Mouse (Mus musculus): ENCODE measurements around the gene Wdr95. TPM values are rescaled to one million over a fixed set of nuclear protein-coding genes. Genes with fewer than 3 reads are reported as not detected.
"Not testable (repeated sequence)": the region's sequence is repeated elsewhere in the genome, so short reads cannot be mapped to it uniquely, and the experiment has no call there.

The Wdr95 gene
- total RNA-seq, 2 experiments from 2014 or later: 0.14 to 0.35 TPM

DNA sequence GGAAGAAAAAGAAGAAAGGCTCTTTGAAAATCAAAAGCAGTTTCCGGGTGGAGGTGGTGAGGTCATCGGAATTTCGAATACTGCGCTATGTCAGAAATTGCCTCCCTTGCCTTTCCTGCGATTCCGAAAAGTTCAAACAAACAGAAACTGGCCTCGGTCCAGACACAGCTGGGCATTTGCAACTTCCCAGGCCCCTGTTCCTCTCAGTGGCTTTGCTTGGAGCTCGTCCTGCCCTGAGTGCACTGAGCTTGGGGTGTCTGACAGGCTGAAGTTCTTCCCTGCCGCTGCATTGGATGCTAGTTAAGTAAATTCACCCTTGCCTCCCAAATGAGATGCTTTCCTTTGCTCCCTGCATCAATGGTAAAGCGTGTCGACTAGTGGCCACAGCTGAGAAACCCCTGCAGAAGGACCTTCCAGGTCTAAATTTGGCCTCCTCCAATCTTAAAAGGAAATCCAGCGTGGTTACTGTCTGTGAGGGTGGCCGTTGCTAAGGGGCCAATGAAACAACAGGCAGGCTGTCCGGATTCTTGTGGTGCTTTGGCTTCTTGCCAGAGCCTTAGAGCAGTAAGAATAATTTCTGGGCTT lies 14.3 kb upstream of the Wdr95 start:
- no peak for DNase-seq (ENCODE audit: low spot score in 2 of 2)

DNA sequence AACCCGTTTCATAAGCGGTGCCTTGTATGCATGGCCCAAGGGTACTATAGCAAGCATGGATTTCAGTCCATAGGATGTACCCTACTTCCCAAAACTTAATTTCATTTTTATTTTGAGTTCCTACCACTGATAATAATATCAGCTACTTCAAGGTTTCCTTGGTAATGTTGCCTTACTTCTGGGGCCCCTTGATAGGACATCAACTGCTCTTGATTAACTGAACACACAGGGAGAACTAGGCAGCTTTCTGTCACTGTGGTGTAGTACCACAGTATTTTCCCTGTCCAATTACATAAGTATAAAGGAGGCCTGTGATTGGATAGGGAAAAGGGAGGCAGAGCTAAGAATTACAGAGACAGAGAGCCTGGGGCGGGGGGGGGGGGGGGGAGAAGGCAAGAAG lies 13.6 kb upstream of the Wdr95 start:
- no peak for DNase-seq (ENCODE audit: low spot score in 2 of 2)

DNA sequence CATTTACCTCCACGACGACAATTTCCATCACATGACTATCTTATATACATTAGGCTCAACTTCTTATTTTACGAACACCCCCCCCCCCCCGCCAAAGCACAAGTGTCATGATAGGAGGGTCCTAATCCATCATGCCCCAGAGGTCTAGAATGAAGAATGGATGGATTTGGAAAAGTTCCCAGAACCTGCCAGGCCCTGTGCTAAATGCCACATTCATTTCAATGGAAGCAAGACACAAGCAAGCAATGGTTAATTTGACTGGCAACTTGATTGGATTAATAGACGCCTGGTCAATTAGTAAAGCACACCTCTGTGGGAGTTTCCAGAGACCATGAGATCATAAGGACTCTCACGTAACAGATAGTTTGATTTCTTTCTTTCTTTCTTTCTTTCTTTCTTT lies 11.4 kb upstream of the Wdr95 start:
- no peak for DNase-seq (ENCODE audit: low spot score in 2 of 2)

DNA sequence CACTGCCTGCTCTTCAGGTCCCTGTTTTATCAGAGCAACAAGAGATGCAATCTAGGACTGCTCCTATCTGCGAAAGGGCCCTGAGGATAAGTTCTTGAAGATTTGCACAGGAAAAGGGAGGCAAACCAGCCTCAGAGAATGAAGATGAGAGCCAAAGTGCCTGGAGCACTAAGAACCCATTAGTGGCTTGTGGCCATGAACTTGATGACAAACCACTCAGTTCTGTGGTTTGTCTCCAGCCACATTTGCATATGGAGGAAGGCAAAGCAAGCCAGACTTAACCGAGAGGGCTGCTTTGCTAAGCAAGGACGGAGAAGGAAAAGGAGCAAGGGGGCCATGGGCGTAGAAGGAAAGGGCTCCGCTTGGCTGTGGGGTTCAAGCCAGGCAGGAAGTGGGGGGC lies 7.7 kb upstream of the Wdr95 start:
- DNase-seq (ENCODE audit: low spot score in 2 of 2): no peak

DNA sequence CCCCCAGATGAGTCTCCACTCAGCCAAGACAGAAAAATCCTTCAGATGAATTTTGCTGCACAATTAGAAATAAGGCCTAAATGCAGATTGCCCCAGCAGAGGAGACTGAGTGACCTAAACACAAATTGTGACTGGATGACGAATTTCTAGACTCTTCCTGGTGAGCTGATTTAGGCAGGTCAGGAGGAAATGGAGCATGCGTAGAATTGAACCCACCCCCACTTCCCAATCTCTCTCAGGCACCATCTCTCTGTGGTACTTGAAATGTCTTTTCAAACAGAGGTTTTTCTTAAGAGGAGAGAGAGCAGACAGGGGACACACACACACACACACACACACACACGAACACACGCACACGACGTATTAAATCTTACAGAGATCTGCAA lies 4.6 kb upstream of the Wdr95 start:
- DNase-seq (ENCODE audit: low spot score in 2 of 2): no peak

DNA sequence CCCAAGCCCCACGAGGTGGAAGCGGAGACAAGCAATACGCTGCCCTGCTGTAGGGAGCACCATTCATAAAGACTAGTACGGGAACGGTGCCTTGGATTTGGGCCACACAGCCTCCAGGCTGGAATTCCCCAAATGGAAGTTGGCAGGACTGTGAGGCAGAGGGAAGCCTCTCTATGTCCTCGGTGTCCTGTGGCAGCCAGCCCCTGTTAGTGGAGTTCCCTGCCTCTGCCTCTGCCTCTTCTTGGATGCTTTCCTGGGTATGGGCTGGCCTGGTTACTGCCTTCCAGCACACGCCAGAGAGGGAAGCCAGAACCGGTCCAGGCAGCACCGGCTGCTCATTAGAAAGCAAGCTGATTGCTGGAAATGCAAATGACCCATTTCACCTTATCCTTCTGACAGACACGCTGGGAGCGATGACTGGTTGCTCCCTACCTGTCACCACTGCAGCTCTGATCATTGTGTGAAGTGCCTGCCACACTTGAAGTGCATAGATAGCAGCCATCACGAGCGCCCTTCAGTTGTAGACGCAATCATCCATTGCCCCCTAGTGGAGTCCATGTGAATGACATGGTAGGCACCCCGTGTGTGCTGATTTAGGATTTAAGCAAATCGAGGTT lies 4.1 kb upstream of the Wdr95 start:
- DNase-seq (ENCODE audit: low spot score in 2 of 2): peak; percentile 91

DNA sequence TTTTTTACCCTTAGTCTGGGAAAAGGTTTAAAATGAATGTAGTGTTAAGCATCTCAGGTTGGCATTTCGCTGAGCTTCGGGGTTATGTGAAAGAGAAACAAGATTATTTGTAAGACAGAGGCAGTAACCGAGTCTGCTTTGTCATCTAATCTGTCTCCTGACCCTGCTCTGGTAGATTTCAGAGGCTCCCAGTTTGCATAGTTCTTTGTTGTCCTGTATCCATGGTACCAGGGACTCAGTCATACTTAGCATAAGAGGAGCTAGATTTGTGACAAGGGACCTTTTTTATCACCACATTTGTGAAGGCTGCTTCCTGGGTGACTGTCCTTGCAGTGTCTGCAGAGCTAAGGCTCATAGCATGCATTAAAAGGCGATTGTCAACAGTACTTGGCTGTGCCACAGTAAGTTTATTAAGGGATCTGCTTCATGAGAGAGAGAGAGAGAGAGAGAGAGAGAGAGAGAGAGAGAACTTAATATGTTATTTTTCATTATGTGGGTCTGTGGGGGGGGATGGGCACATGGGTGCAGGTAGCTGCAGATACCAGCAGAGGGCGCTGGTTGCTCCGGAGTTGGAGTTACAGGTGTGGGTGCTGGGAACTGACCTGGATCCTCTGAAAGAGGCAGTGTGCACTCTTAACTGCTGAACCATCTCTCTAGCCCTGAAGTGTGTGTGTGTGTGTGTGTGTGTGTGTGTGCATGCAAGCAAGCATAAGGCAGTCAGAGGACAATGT lies 3.3 kb upstream of the Wdr95 start:
- DNase-seq (ENCODE audit: low spot score in 2 of 2): no peak

DNA sequence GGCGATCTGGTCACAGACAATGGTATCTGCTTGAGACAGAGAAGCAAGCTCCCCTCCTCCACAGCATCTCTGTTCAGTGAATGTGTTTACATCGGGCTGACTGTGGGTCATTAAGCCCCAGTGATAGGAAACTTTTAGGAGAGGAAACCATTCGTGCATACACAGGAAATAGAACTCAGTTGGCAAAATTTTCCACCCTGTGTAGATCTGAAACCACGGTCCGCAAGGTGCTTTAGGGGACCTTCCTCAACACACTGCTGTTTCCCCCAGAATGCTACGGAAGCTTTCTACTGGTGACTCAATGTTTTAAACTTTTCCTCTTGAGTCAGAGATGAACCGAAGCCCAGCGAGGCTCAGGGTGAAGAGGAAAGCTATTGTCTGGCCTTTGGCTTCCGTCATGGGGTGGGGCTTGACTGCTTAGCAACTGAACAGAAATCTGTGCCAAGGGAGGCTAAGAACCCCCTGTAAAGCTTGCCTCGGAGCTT lies 2.0 kb upstream of the Wdr95 start:
- DNase-seq (ENCODE audit: low spot score in 2 of 2): no peak

DNA sequence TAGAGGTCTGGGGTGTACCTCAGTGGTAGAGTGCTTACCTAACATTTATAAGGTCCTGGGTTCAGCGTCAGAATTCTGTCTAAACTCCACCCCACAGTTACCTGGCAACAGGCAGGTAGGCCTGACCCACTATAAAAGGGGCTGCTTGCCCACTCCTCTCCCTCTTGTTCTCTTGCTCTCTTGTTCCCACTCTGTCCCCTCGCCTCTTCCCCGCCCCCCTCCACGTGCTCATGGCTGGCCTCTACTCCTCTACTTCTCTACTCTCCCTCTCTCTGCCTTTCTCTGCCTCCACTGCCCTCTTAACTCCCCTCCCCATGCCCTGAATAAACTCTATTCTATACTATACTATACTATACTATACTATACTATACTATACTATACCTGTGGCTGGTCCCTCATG lies 1.2 kb upstream of the Wdr95 start:
- DNase-seq (ENCODE audit: low spot score in 2 of 2): not testable (repeated sequence)

DNA sequence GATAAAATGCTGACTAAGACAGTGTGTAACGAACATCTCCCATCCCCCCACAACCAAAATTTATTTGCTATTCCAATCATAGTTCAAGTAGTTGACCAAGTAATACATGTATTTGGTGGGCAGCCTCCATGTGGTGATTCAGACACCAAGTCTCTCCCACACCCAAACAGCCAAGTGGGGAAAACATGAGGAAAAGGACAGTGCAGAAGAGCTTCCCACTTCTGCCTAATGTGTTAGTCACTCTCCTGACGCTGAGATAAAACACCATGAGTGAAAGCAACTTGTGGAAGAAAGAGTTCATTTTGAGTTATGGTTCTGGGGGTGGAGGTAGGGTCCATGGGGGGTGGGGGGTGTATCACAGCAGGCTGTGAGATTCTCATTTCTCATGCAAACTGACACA lies 5.4 kb downstream of the Wdr95 start:
- no peak for DNase-seq (ENCODE audit: low spot score in 2 of 2)

DNA sequence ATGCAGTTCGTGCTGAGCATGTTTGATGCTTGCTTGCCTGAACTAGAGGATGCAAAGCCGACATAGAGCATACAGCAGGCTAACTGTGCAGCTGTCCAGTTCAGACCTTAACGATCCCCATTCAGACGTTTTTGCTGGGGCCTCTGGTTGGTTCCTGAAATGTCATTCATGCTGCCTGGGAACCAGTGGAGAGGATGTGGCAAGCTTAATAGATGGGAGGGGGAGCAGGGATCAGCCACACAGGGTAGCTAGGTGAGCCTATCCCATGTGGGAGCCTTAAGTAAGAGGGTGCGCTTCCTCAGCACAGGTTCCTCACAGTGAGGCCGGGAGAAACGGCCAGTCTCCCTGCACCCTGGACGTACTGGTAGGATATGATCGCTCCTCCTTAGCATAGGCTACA lies 7.5 kb downstream of the Wdr95 start:
- DNase-seq (ENCODE audit: low spot score in 2 of 2): no peak

DNA sequence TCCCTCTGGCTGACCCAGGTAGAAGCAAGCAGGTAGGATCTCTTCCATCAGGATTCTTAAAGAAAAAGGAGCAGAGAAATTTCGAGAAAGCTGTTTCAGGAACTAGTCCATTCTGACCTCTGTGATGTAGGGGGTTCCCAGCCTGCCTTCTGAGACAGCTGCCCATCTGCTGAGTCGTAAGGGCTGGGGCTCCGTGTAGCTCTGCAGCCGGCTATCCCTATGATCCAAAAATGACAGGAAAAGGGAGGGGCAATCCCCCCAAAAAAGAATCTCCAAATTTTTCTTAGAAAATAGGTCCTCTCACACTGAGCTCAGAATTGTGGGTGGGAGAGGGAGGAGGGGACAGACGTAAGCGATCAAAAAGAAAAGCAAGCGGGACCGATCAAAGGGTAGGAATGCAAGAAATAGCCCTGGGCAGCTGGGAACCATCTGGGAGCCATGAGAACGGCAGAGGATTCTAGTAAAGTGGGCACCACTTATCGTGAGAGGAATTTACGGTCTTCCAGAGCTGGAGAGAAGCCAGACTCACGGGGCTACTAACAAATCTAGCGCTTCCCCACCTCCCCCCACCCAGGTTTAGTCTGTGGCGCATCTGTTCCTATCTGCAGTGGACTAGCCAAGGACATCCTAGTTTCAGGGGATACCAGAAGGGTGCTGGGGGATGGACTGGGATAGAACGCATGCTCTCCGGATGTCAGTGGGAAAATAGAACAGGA lies 9.5 kb downstream of the Wdr95 start:
- DNase-seq (ENCODE audit: low spot score in 2 of 2): peak; percentile 47 to 57

DNA sequence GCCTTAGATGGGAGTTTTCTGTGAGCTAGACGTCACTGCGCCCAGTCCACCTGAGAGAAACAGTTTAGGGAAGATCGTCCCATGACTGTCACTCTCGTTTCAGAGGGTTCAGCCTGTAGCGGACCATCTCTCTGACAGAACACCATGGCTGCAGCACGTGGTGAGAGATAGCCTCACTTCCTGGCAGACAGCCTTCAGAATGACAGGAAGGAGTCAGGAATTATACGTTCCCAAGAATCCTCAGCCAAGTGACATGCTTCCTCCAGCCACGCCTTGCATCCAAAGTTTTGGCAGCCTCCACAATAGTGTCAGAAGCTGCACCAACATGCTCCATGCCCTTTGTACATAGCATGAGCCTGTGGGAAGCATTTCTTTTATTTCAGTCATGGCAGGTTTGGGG lies 10.1 kb downstream of the Wdr95 start:
- no peak for DNase-seq (ENCODE audit: low spot score in 2 of 2)

DNA sequence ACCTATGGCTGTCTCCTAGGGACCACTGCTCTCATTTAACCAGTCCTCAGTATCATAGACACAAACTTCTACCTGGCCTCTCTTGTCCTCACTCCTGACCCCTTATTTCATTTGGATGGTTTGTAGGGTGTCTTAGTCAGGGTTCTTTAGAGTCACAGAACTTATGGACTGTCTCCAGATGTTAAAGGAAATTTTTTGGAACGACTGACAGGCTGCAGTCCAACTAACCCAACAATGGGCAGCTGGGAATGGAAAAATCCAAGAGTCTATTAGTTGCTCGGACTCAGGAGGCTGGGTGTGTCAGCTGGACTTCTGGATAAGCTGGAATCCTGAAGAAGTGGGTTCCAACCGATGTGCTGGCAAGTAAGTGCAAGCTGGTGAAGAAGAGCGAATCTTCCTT lies 10.6 kb downstream of the Wdr95 start:
- no peak for DNase-seq (ENCODE audit: low spot score in 2 of 2)

DNA sequence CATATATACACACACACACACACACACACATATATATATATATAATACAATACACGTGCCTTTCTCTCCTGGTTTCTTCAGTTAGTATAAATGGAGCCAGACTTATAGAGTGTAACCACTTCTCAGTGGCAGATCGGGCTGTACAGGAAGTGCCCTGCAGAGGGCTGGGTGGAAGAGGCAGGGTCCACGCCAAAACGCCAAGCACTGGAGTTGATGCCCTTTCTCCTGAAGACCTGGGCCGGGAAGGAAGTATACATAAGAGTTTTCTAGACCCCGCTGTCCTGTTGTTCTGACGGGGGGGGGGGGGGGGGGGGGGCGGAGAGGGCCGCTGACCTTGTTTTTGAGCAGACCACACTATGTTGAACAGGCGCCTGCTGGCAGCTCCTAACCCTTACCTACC lies 22.7 kb downstream of the Wdr95 start:
- no peak for DNase-seq (ENCODE audit: low spot score in 2 of 2)

DNA sequence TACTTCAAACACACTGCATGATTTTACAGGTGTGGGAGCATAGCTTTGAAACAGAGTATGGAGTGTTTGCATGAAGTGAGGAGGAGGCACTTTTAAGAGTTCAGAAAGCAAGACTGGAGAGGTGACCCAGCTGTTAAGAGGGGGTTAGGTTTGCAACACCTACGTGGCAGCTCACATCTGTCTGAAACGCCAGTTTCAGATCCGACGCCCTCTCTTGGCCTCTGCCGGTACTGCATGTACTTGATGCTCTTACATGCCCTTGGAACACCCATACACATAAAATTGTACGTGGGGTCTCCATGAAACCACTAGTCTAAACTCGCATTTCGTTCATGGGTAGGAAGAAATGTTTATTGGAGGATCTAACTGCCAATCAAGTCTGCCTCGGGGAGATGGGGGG lies 24.3 kb downstream of the Wdr95 start:
- no peak for DNase-seq (ENCODE audit: low spot score in 2 of 2)

DNA sequence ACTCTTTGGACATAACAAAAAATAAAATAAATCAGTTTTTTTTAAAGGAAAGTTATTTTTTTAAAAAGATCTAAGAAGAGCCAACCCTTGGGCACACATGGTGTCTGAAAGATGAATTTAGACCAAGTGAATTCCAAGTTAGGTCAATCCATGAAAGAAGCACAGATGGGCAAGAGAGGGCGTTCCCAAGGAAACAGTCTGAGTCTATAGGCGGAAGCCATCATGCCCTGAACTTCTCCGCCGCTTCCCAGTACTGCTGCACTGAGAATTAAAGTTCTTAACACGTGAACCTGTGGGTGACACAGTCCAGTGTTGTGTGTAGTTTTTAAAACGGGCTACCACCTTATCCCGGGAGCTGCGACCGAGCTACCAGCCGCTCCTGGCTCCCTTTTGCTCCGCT lies 24.9 kb downstream of the Wdr95 start:
- DNase-seq (ENCODE audit: low spot score in 2 of 2): no peak

DNA sequence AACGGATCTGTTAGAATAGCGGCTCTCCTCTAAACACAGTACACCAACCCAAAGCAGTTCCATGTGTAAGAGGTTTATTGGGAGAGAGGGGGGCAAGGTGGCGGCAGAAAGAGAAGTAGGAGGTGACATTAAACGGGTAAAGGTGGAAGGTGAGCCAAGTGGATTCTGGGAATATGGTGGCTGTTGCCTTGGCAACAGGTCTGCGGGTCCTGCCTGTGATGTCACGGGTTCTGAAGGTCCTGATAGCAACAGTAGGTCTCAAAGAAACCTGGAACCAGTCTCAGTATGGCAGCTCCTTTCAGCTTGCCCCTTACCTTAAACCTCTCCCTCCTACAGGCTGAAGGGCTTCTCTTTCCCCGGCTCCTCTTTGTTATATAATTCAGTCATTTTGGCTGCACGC lies 25.9 kb downstream of the Wdr95 start:
- DNase-seq (ENCODE audit: low spot score in 2 of 2): no peak

DNA sequence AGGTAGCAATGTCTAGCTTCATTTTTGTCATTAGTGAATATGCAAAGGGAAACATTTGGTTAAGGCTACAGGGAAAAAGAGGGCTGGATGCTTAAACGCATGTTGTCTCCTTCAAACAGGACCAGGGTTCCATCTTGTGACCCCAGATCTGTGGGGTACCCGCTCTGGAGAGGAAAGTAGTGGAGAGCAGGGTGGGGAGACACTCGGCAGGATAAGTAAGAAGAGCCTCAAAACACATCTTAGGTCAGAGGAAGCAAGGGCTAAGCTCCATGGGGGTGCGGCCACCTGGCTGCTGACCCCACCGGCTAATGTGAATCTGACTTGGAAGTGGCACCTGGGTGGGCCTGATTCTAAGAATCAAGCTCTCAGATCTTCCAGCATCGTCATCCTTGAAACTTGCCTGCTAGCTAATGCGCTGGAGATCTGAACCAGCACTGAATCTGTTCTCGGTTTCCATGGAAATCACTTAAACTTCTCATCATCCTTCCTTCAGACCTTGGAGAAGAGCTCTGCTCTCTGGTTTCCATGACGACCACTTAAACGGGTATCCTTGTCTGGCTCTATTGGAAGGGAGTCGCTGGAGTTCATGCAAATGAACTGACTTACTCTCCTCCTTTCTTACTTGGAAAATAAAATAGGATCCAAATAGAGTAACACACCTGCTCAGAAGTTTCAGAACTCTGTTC lies 32.6 kb downstream of the Wdr95 start:
- DNase-seq (ENCODE audit: low spot score in 2 of 2): no peak

DNA sequence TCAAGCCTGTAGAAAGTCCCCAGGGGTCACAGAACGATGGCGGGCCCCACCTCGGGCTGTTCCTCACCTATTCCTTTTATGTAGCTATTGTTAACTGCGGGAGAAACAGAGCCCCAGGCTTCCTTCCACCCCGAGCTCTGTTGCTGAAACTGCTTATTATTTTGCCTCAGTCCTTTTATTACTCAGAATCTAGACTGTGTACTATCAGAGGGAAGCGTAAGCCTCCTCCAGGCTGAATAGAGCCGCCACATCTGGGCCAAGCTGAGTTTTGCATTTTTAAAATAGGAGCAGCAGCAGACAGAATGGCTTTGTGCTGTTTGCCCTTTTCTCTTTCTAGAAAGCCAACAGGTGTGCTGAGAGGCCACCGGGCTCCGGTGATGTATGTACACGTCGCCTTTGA lies 37.5 kb downstream of the Wdr95 start:
- DNase-seq (ENCODE audit: low spot score in 2 of 2): no peak

DNA sequence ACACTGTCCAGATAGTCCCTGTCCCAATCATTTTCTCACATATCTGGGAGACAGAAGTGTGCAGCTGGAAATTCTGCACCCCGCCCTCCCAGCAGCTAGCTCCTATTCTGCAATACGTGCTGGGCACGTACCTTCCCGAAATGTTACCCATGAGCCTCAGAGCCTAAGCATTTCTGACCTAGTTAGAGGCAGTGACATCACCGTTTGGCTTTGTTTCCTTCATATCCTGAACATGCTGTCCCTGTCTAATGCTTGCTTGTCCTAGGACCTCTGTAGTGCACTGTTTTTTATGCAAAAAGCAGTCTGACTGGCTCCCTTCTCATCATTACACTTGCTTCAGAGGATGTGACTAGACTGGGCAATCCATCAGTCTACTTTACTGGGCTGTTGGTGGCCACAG lies 38.5 kb downstream of the Wdr95 start:
- DNase-seq (ENCODE audit: low spot score in 2 of 2): peak; percentile 31 to 36

DNA sequence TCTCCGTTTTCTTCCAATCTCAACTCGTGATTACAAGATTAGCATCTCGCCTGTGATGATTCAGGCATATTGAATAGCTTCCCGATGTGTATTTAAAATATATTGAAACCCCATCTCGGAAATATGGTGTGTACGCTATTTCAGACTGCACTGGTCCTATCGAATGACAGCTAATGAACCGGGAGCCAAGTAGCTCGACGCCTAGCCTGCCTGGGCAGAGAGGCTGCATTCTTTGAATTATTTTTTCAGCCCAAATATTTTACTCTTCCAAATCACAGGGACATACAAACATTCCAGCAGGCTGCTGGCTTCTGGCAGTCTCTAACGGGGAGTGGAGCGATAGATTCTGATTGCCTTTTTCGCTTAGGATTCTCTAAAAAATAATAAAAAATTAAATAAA lies 40.5 kb downstream of the Wdr95 start:
- no peak for DNase-seq (ENCODE audit: low spot score in 2 of 2)
